Mouse (Mus musculus) yolk sac, embryonic 10.5 days (tissue): ENCODE measurements at regions not wholly inside any gene's neighbourhood (a gene's known extent, or its start where the extent isn't known, plus 50 kb on each side); places are given as distances from the start of the nearest gene placed in this dataset.

Experiments used
- DNase-seq: peaks from one replicate; pipeline ENCODE4 v3.0.0-alpha.2; 2017; ENCODE audit warnings: low spot score

DNA sequence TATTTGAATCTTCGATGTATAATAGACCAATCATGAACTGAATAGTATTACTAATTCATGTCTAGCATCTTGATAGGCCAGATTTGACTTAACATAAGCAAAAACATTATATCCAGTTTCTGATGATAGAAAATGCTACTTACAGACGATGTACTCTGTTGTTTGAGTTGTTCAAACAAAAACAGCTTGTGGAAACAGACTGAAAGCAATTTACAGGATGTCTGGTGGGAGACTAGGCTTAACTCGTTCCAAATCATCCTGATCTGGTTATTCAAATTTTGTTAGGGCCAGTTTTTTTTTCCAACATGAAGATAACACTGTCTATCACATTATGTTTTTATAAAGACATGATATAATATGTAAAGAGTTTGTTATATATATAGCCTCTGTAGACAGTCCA is 369.4 kb upstream of the Igbp1b start:
- DNase-seq: no peak

DNA sequence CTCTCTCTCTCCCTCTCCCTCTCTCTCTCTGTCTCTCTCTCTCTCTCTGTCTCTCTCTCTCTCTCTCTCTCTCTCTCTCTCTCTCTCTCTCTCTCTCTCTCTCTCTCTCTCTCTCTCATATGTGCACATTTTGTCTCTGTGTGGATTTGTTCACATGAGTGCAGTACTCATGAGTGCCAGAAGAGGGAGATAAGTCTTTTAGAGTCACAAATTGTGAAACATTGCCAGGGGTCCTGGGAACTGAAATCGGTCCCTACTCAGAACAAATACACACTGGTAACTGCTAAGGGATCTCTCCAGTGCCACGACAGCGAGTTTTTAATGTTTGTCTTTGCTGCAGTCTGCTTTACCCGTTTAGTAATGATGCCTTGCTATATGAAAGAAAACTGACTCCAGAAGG is 356.2 kb upstream of the Igbp1b start:
- DNase-seq: no peak

DNA sequence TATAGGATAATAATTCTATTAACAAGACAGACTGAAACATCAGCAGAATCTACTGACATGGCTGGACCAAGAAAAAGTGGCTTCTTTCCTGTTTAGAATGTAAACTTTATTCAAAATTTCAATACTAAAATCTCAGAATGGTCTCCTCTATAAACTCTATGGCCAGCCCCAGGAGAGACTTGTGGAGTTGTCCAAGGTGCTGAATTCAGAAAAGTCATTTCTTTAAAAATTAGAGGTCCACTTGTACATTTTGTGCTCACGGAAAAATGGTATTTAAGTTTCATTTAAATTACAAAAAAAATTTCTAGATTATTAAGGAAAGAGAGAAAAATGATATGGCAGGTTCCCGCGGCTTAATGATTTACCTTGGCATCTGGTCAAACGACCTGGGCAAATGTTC is 352.2 kb upstream of the Igbp1b start:
- DNase-seq: no peak
